Mouse (Mus musculus) liver, embryonic 15.5 days (tissue): ENCODE results near the gene Zfp598. TPM values are rescaled to one million over a fixed set of nuclear protein-coding genes. Genes with fewer than 3 reads are reported as not detected.
"Not testable (repeated sequence)": the region's sequence is repeated elsewhere in the genome, so short reads cannot be mapped to it uniquely, and the experiment has no call there.

Experiments used
- ATAC-seq: fragments of 200-750 bp; cut with Nextera tagmentation; 2 replicates; pipeline ENCODE4 v1.8.0; 2017; ENCODE audit warnings: moderate number of reproducible peaks, mild to moderate bottlenecking, moderate library complexity; ENCODE audit not compliant: insufficient read depth
- H3K27ac ChIP-seq: fragments of 300-500 bp; sonication (generic); replicated peaks from 2 replicates; pipeline ENCODE4 v1.5.1; 2015; ENCODE audit warnings: mild to moderate bottlenecking, inconsistent platforms
- H3K27me3 ChIP-seq: fragments of 300-500 bp; sonication (generic); 2 replicates; pipeline ENCODE4 v1.6.1; 2015; ENCODE audit warnings: mild to moderate bottlenecking, inconsistent platforms
- H3K36me3 ChIP-seq: fragments of 300-500 bp; sonication (generic); replicated peaks from 2 replicates; pipeline ENCODE4 v1.6.1; 2015; ENCODE audit warnings: moderate library complexity, mild to moderate bottlenecking, inconsistent platforms
- H3K4me1 ChIP-seq: fragments of 300-500 bp; sonication (generic); replicated peaks from 2 replicates; pipeline ENCODE4 v1.6.1; 2015; ENCODE audit warnings: inconsistent platforms
- H3K4me2 ChIP-seq: fragments of 300-500 bp; sonication (generic); 2 replicates; pipeline ENCODE4 v1.6.1; 2015; ENCODE audit warnings: moderate library complexity, mild to moderate bottlenecking, inconsistent platforms
- H3K4me3 ChIP-seq: fragments of 300-500 bp; sonication (generic); replicated peaks from 2 replicates; pipeline ENCODE4 v1.5.1; 2015; ENCODE audit warnings: mild to moderate bottlenecking, inconsistent platforms
- H3K9ac ChIP-seq: fragments of 300-500 bp; sonication (generic); 2 replicates; pipeline ENCODE4 v1.6.1; 2015; ENCODE audit warnings: moderate library complexity, mild to moderate bottlenecking, inconsistent platforms
- H3K9me3 ChIP-seq: fragments of 300-500 bp; sonication (generic); replicated peaks from 2 replicates; pipeline ENCODE4 v1.6.1; 2016; ENCODE audit warnings: inconsistent platforms
- WGBS: fragments of 180-500 bp; shearing (Covaris S2); methylation state at CpG from one replicate; pipeline ENCODE4 v1.1.7; 2015; ENCODE audit warnings: mixed read lengths; ENCODE audit not compliant: insufficient replicate concordance; 5-methylcytosine and 5-hydroxymethylcytosine counted together
- polyA plus RNA-seq: library from polyadenylated mRNA; unstranded; fragments of >200 nt; fragmentation: Nextera tagmentation; extraction: Ambion mirVana; gene quantifications from 2 replicates; pipeline ENCODE4 v1.2.1, GENCODE M21; 2015

Gene Zfp598
- polyA plus RNA-seq, 1 experiment from 2014 or later = 9.9 TPM

GRCm38 (mm10) chr17:24647493-24647892 lies 22.0 kb upstream of the Zfp598 start:
- peaks cover 55% of the 10 kb centered on the region for H3K27me3 ChIP-seq
- 73% methylated on average over 11 of the region's 11 CpGs for WGBS
- H3K9ac ChIP-seq = no peak overlapping the region
- ATAC-seq = no peak
- H3K27ac ChIP-seq = no peak overlapping the region
- H3K36me3 ChIP-seq = no peaks in the 10 kb centered on the region
- peaks cover 43% of the 10 kb centered on the region for H3K4me1 ChIP-seq
- no peaks in the 10 kb centered on the region for H3K9me3 ChIP-seq
- H3K4me3 ChIP-seq = no peak overlapping the region
- H3K4me2 ChIP-seq = no peak overlapping the region

- Histone ChIP-seq H3K36me3 (no peaks in the 10 kb centered on the region), H3K27ac (no peak overlapping the region), H3K4me3 (peak overlapping the region; percentile 59), H3K4me1 (peaks cover 43% of the 10 kb centered on the region), H3K27me3 (peaks cover 62% of the 10 kb centered on the region), H3K9ac (no peak overlapping the region), H3K4me2 (peak overlapping the region; percentile 76), H3K9me3 (no peaks in the 10 kb centered on the region)
- ATAC-seq = no peak
- 62% methylated on average over 10 of the region's 10 CpGs for WGBS
These were observed 20.6 kb upstream of the Zfp598 start for GRCm38 (mm10) chr17:24648731-24649377.

GRCm38 (mm10) chr17:24649581-24650069 lies 19.9 kb upstream of the Zfp598 start:
- peak overlapping the region; percentile 47; the same call in 1 of the 2 replicates for H3K9ac ChIP-seq
- 0 out of 2 replicates have a peak overlapping the region, but pooled peaks have one; percentile 6 for H3K27ac ChIP-seq
- ATAC-seq = 0 out of 2 replicates have a peak, but pooled peaks have one; percentile 2
- WGBS = 1% methylated on average over 35 of the region's 35 CpGs
- H3K4me2 ChIP-seq = peak overlapping the region; percentile 76
- H3K9me3 ChIP-seq = no peaks in the 10 kb centered on the region
- H3K27me3 ChIP-seq = peaks cover 62% of the 10 kb centered on the region
- H3K4me1 ChIP-seq = peaks cover 41% of the 10 kb centered on the region
- peak overlapping the region; percentile 59 for H3K4me3 ChIP-seq
- H3K36me3 ChIP-seq = no peaks in the 10 kb centered on the region

- Histone ChIP-seq H3K9ac (peak within 1 kb of the TSS; percentile 47; the same call in 1 of the 2 replicates), H3K4me2 (peak within 1 kb of the TSS; percentile 76), H3K27ac (0 out of 2 replicates have a peak within 1 kb of the TSS, but pooled peaks have one; percentile 6), H3K27me3 (peaks cover 67% of the 10 kb centered on the region), H3K4me3 (peak within 1 kb of the TSS; percentile 59), H3K36me3 (no peaks in the 10 kb centered on the region), H3K9me3 (no peaks in the 10 kb centered on the region), H3K4me1 (peaks cover 35% of the 10 kb centered on the region)
- WGBS = under 1% methylated on average over 40 of the region's 41 CpGs
- peak; percentile 60 for ATAC-seq
These were observed 19.3 kb upstream of the Zfp598 start, which contains the start of gene Slc9a3r2 for GRCm38 (mm10) chr17:24650070-24650616. Gene Slc9a3r2, minus strand, starts transcription at chr17:24650327.

- no peak overlapping the region for H3K9ac ChIP-seq
- no peak overlapping the region for H3K27ac ChIP-seq
- H3K36me3 ChIP-seq = no peaks in the 10 kb centered on the region
- peaks cover 69% of the 10 kb centered on the region for H3K27me3 ChIP-seq
- H3K4me3 ChIP-seq = no peak overlapping the region
- peak overlapping the region; percentile 76; the same call in 1 of the 2 replicates for H3K4me2 ChIP-seq
- peaks cover 30% of the 10 kb centered on the region for H3K4me1 ChIP-seq
- no peaks in the 10 kb centered on the region for H3K9me3 ChIP-seq
- WGBS = 56% methylated on average over 4 of the region's 4 CpGs
- no peak for ATAC-seq
These were observed 18.7 kb upstream of the Zfp598 start for GRCm38 (mm10) chr17:24650766-24651165.

- no peaks in the 10 kb centered on the region for H3K9me3 ChIP-seq
- no peak overlapping the region for H3K4me2 ChIP-seq
- no peak overlapping the region for H3K9ac ChIP-seq
- no peak overlapping the region for H3K27ac ChIP-seq
- peaks cover 77% of the 10 kb centered on the region for H3K27me3 ChIP-seq
- no peaks in the 10 kb centered on the region for H3K36me3 ChIP-seq
- H3K4me1 ChIP-seq = peaks cover 30% of the 10 kb centered on the region
- 38% methylated on average over 3 of the region's 3 CpGs for WGBS
- no peak overlapping the region for H3K4me3 ChIP-seq
- ATAC-seq = no peak
These were observed 17.7 kb upstream of the Zfp598 start for GRCm38 (mm10) chr17:24651835-24652234.

GRCm38 (mm10) chr17:24653967-24654710 lies 15.3 kb upstream of the Zfp598 start:
- no peaks in the 10 kb centered on the region for H3K9me3 ChIP-seq
- peaks cover 32% of the 10 kb centered on the region for H3K4me1 ChIP-seq
- no peak overlapping the region for H3K27ac ChIP-seq
- H3K4me3 ChIP-seq = no peak overlapping the region; the same call in 1 of the 2 replicates
- 0 out of 2 replicates have a peak, but pooled peaks have one; percentile 24 for ATAC-seq
- no peaks in the 10 kb centered on the region for H3K36me3 ChIP-seq
- H3K27me3 ChIP-seq = peaks cover 81% of the 10 kb centered on the region
- H3K4me2 ChIP-seq = peak overlapping the region; percentile 57
- no peak overlapping the region for H3K9ac ChIP-seq
- WGBS = 6% methylated on average over 19 of the region's 19 CpGs

GRCm38 (mm10) chr17:24654969-24655368 lies 14.5 kb upstream of the Zfp598 start:
- H3K4me2 ChIP-seq = no peak overlapping the region
- no peak overlapping the region for H3K4me3 ChIP-seq
- H3K9me3 ChIP-seq = no peaks in the 10 kb centered on the region
- 60% methylated on average over 4 of the region's 4 CpGs for WGBS
- no peak overlapping the region for H3K27ac ChIP-seq
- H3K27me3 ChIP-seq = peaks cover 81% of the 10 kb centered on the region
- no peaks in the 10 kb centered on the region for H3K36me3 ChIP-seq
- H3K4me1 ChIP-seq = peaks cover 26% of the 10 kb centered on the region
- no peak overlapping the region for H3K9ac ChIP-seq
- no peak for ATAC-seq

- H3K27ac ChIP-seq = no peak within 1 kb of the TSS
- peak within 1 kb of the TSS; percentile 70 for H3K4me2 ChIP-seq
- H3K36me3 ChIP-seq = no peaks in the 10 kb centered on the region
- 0 out of 2 replicates have a peak, but pooled peaks have one; percentile 12 for ATAC-seq
- H3K4me1 ChIP-seq = peaks cover 16% of the 10 kb centered on the region
- H3K9ac ChIP-seq = peak within 1 kb of the TSS; percentile 20; the same call in 1 of the 2 replicates
- no peaks in the 10 kb centered on the region for H3K9me3 ChIP-seq
- peaks cover 61% of the 10 kb centered on the region for H3K27me3 ChIP-seq
- WGBS = 3% methylated on average over 47 of the region's 47 CpGs
- peak within 1 kb of the TSS; percentile 40 for H3K4me3 ChIP-seq
These were observed 11.3 kb upstream of the Zfp598 start, which contains the start of gene Npw for GRCm38 (mm10) chr17:24658017-24658758. Gene Npw, minus strand, starts transcription at chr17:24658457.

- H3K27ac ChIP-seq, H3K27me3 ChIP-seq, H3K4me3 ChIP-seq, H3K36me3 ChIP-seq, H3K4me2 ChIP-seq, ATAC-seq, H3K9me3 ChIP-seq, H3K9ac ChIP-seq: not testable (repeated sequence)
- 55% methylated on average over 7 of the region's 7 CpGs for WGBS
- peaks cover 40% of the 10 kb centered on the region for H3K4me1 ChIP-seq
These were observed 2.5 kb upstream of the Zfp598 start for GRCm38 (mm10) chr17:24667011-24667410.
